Mouse (Mus musculus) hindbrain, embryonic 15.5 days (tissue): ENCODE measurements around the gene Tmed10. TPM values are rescaled to one million over a fixed set of nuclear protein-coding genes. Genes with fewer than 3 reads are reported as not detected.

Experiments
- ATAC-seq: fragments of 200-750 bp; cut with Nextera tagmentation; 2 replicates; pipeline ENCODE4 v1.8.0; 2017; ENCODE audit warnings: low read depth, moderate number of reproducible peaks, moderate TSS enrichment; ENCODE audit not compliant: low FRiP score
- H3K27ac ChIP-seq: fragments of 300-500 bp; sonication (generic); replicated peaks from 2 replicates; pipeline ENCODE4 v1.5.1; 2015; ENCODE audit warnings: mild to moderate bottlenecking, inconsistent platforms
- H3K27me3 ChIP-seq: fragments of 300-500 bp; sonication (generic); 2 replicates; pipeline ENCODE4 v1.6.1; 2015; ENCODE audit warnings: control low read depth, inconsistent platforms
- H3K36me3 ChIP-seq: fragments of 300-500 bp; sonication (generic); 2 replicates; pipeline ENCODE4 v1.6.1; 2015; ENCODE audit warnings: control low read depth, inconsistent platforms
- H3K4me1 ChIP-seq: fragments of 300-500 bp; sonication (generic); replicated peaks from 2 replicates; pipeline ENCODE4 v1.6.1; 2015; ENCODE audit warnings: control low read depth, inconsistent platforms
- H3K4me2 ChIP-seq: fragments of 300-500 bp; sonication (generic); 2 replicates; pipeline ENCODE4 v1.6.1; 2015; ENCODE audit warnings: moderate library complexity, mild to moderate bottlenecking, inconsistent platforms
- H3K4me3 ChIP-seq: fragments of 300-500 bp; sonication (generic); 2 replicates; pipeline ENCODE4 v1.5.1; 2015; ENCODE audit warnings: mild to moderate bottlenecking, inconsistent platforms
- H3K9ac ChIP-seq: fragments of 300-500 bp; sonication (generic); 2 replicates; pipeline ENCODE4 v1.6.1; 2015; ENCODE audit warnings: inconsistent platforms
- H3K9me3 ChIP-seq: fragments of 300-500 bp; sonication (generic); 2 replicates; pipeline ENCODE4 v1.6.1; 2016; ENCODE audit warnings: control low read depth, inconsistent platforms
- WGBS: fragments of 180-500 bp; shearing (Covaris S2); methylation state at CpG from one replicate; pipeline ENCODE4 v1.1.7; 2015; 5-methylcytosine and 5-hydroxymethylcytosine counted together
- polyA plus RNA-seq: library from polyadenylated mRNA; unstranded; fragments of >200 nt; fragmentation: Nextera tagmentation; extraction: Ambion mirVana; gene quantifications from 2 replicates; pipeline ENCODE4 v1.2.1, GENCODE M21; 2015

Tmed10 gene
- polyA plus RNA-seq, 1 experiment from 2014 or later: 186 TPM

DNA sequence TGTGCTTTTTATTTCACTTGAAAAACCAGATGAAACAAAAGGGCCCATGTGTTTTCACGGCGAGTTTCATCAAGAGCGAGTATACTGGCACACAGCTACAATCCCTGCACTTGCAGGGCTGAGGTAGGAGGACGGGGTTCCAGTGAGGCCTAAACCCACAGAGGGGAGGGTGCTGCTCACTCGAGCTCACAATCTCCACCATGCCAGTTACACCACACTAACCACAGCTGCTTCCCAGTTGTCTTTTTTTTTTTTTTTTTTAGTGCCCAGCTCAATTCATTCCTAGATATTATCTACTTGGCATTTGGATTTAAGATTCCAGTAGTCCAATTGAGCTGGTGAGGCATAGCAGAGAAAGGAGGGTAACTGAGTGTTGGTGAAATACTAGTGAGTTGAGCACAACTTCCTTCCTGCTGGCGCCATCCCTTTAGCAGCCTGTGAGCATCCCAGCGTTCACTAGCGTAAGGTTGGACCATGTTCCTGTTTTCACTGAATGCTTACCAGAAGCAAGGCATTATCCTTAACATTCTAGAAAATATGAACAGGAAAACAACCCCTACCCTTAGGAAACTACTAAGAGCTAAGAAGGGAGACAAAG is 2.5 kb downstream of the Tmed10 start:
- Histone ChIP-seq H3K4me3 (no peak overlapping the region), H3K9me3 (no peaks in the 10 kb centered on the region), H3K9ac (no peak overlapping the region), H3K36me3 (no peaks in the 10 kb centered on the region), H3K27ac (no peak overlapping the region), H3K27me3 (no peaks in the 10 kb centered on the region), H3K4me1 (peaks cover 34% of the 10 kb centered on the region), H3K4me2 (0 out of 2 replicates have a peak overlapping the region, but pooled peaks have one; percentile 14)
- WGBS: 77% methylated on average over 8 of the region's 8 CpGs
- ATAC-seq: no peak

DNA sequence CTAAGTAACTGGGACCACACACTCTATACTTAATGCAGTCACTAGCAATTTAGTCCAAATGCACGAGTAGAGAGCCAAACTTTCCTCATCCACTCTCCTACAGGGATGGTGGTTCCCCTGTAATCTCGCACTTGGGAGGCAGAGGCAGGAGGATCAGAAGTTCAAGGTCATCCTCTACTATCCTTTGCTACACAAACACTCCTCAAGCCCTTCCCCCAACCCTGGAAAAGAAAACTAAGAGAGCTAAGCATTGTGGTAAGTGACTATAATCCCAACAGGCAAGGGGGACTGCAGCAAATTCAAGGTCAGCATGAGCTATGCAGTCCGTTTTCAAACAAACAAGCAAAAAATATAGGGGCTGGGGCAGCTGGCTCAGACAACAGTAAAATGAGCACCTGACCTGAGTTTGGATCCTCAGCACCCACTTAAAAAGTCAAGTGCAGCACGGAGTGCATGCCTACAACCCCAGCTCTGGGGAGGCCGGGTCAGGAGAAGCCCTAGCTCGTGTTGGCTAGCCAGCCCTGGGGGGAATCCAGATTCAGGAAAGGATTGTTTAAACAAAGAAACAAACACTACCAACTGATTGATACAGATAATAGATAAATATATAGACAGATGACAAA is 6.1 kb downstream of the Tmed10 start:
- no peak overlapping the region for H3K27ac ChIP-seq
- no peaks in the 10 kb centered on the region for H3K36me3 ChIP-seq
- ATAC-seq: no peak
- H3K4me1 ChIP-seq: peaks cover 38% of the 10 kb centered on the region
- H3K27me3 ChIP-seq: no peaks in the 10 kb centered on the region
- no peaks in the 10 kb centered on the region for H3K9me3 ChIP-seq
- H3K9ac ChIP-seq: no peak overlapping the region
- H3K4me3 ChIP-seq: no peak overlapping the region
- H3K4me2 ChIP-seq: no peak overlapping the region
- WGBS: 86% methylated on average over 6 of the region's 6 CpGs

DNA sequence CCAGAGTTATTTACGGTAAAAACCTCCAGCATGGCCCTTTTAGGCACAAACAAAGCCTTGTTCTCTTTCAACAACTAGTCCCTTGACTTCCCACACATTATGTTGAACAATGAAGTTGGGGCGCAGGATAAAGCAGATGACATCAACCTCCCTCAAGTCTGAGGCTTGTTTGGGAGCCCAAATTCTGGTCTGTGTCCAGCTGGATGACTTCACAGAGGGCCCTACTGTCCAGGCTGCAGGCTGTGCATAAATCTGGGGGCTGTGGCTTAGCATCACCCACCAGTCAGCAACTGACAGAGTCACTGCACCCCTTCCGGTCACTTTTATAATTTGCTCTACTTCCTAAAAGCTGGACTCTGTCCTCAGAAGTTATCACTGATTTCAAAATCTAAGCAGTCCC is 8.4 kb downstream of the Tmed10 start:
- Histone ChIP-seq H3K9ac (no peak overlapping the region), H3K27me3 (no peaks in the 10 kb centered on the region), H3K36me3 (no peaks in the 10 kb centered on the region), H3K9me3 (no peaks in the 10 kb centered on the region), H3K4me3 (no peak overlapping the region), H3K4me2 (0 out of 2 replicates have a peak overlapping the region, but pooled peaks have one; percentile 17), H3K27ac (peak overlapping the region; percentile 55), H3K4me1 (peaks cover 17% of the 10 kb centered on the region)
- WGBS: 72% methylated on average over 3 of the region's 3 CpGs
- ATAC-seq: peak; percentile 77

DNA sequence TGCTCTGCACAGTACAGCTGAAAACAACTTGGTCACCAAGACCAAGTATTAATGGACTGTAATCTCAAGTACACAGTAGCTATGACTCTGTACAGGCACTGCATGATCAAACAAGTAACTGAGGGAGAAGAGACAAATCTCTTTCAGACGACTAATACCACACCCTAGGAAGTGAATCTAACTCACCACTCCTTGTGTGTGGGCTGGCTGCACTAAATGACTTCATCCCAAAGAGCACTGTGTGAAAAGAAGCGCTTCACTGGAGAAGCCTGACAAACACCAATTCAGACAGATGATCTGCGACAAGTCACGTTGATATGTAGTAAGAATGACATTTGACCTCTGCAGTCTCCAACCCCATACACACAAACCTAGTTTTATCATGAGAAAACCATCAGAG is 12.1 kb downstream of the Tmed10 start:
- H3K27me3 ChIP-seq: no peaks in the 10 kb centered on the region
- H3K4me1 ChIP-seq: peaks cover 14% of the 10 kb centered on the region
- no peak overlapping the region for H3K27ac ChIP-seq
- WGBS: 82% methylated on average over 4 of the region's 4 CpGs
- H3K9me3 ChIP-seq: no peaks in the 10 kb centered on the region
- H3K9ac ChIP-seq: no peak overlapping the region
- no peak for ATAC-seq
- no peak overlapping the region for H3K4me3 ChIP-seq
- H3K36me3 ChIP-seq: no peaks in the 10 kb centered on the region
- H3K4me2 ChIP-seq: no peak overlapping the region

DNA sequence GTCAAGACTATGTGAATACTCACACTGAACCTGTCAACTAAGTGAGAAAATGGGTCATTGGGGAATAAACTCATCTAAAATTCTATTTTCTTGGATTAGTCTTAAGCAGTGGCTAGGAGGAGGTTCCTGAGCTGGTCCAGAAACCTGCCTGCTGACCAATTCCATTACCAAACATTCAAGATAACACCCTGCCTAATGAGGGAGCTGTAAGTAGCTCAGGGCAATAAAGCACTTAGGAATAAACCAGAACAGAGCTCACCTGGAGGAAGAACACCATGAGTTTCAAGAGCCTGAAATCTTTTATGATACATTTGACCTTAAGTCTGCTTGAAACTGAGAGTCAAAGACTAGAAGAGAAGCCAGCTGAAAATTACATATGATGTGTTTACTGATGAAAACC is 13.1 kb downstream of the Tmed10 start:
- no peak for ATAC-seq
- Histone ChIP-seq H3K9ac (no peak overlapping the region), H3K4me3 (no peak overlapping the region), H3K27me3 (no peaks in the 10 kb centered on the region), H3K4me2 (no peak overlapping the region), H3K27ac (no peak overlapping the region), H3K4me1 (peaks cover 10% of the 10 kb centered on the region), H3K9me3 (no peaks in the 10 kb centered on the region), H3K36me3 (no peaks in the 10 kb centered on the region)

DNA sequence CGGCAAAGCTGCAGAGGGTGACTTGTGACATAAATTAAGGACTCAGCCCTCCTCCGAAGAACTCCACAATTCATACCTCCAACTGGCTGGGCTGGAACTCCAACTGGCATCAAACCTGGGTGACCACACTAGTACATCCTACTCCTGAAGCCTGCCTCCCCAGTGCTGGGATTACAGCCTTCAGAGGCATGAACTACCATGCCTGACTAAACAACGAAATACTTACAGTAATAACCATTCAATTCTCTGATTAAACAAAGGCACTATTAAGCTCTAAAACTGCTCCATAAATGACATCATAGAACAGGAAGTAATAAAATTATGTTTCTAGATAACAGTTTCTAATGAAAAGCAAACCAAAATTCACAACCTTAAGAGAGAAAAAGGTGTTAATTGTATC is 13.5 kb downstream of the Tmed10 start:
- ATAC-seq: no peak
- H3K27ac ChIP-seq: no peak overlapping the region
- H3K4me1 ChIP-seq: peaks cover 5% of the 10 kb centered on the region; the same call in 1 of the 2 replicates
- no peak overlapping the region for H3K4me2 ChIP-seq
- H3K4me3 ChIP-seq: no peak overlapping the region
- no peak overlapping the region for H3K9ac ChIP-seq
- WGBS: 86% methylated on average over 3 of the region's 3 CpGs
- H3K27me3 ChIP-seq: no peaks in the 10 kb centered on the region
- no peaks in the 10 kb centered on the region for H3K36me3 ChIP-seq
- no peaks in the 10 kb centered on the region for H3K9me3 ChIP-seq

DNA sequence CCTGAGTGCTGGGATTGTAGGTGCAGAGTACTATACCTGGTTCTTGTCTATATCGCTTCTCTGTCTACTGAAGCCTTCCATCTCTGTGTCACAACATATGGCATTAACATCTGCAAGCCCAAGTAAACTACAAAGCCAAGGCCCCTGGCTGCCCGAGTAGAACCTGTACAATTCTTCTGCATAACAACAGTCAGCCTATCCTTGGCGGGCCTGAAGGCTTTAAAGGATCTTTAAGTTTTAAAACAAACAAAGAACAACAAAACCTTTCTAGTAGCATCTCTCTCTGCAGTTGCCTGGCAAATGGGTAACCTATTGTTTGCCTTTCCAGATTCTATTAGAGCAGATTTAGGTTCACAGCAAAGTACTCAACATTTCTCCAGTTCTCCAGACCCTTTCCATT is 20.6 kb downstream of the Tmed10 start:
- 85% methylated on average over 3 of the region's 3 CpGs for WGBS
- H3K4me3 ChIP-seq: no peak overlapping the region
- H3K36me3 ChIP-seq: peaks cover 23% of the 10 kb centered on the region
- no peak overlapping the region for H3K9ac ChIP-seq
- no peaks in the 10 kb centered on the region for H3K4me1 ChIP-seq
- H3K27ac ChIP-seq: no peak overlapping the region
- H3K9me3 ChIP-seq: no peaks in the 10 kb centered on the region
- H3K27me3 ChIP-seq: no peaks in the 10 kb centered on the region
- no peak overlapping the region for H3K4me2 ChIP-seq
- no peak for ATAC-seq

DNA sequence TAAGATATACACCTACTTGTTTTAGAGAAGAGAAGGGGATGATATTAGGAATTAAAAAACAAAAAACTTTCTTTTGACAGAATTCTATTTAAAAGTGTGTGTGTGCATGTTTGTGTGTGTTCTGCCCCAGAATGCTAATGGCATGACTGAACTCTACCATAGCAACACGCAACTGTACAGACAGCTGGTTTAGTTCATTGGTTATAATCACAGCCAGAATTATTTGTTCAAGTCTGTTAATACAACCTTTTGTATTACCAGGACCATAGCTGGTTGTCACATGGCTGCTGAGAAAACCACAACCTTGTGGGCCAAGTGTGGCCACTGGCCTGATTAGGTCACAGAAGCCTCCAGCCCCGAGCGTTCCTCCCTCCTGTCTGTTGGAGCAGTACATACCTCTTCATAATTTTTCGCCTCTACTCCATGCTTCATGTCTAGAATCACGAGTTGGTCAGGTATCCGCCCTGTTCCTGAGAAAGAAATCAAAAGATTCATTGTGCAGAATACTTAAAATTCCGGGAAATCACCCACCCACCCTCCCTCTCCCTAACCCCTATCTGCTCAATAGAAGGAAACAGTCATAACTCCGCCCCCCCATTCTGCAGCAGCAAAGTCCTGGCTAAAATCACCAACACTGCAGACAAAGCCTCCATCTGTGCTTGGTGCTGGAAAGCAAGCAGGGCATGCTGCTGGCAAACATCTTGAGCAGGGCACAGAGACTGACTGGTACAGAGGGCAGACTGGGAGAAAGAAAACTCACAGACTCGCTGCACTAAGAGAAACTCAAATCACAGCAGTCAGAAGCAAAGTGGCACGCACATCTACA is 24.0 kb downstream of the Tmed10 start:
- no peak overlapping the region for H3K9ac ChIP-seq
- H3K9me3 ChIP-seq: no peaks in the 10 kb centered on the region
- H3K4me3 ChIP-seq: no peak overlapping the region
- H3K27ac ChIP-seq: peak overlapping the region; percentile 56
- H3K4me2 ChIP-seq: no peak overlapping the region
- no peaks in the 10 kb centered on the region for H3K27me3 ChIP-seq
- peaks cover 34% of the 10 kb centered on the region for H3K36me3 ChIP-seq
- WGBS: 70% methylated on average over 10 of the region's 10 CpGs
- no peaks in the 10 kb centered on the region for H3K4me1 ChIP-seq
- peak; percentile 62 for ATAC-seq

DNA sequence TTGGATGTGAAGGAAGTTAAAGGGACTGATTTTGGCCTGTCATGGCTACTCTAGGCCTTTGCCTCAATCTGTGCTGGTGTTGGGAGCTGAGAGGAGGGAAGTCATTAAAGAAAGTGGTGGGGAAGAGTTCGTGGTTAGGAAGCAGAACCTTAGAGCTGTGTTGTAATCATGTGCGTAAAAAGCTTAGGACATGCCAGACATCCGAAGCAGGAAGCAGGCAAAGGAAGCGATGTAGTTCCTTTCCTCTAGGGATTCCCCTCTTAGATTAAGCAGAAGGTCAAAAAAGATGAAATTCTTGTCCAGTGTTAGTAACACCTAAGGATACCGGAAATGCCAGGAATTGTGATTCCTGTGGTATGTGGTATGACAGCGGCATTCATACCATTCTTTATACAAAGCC is 26.3 kb downstream of the Tmed10 start:
- Histone ChIP-seq H3K9me3 (no peaks in the 10 kb centered on the region), H3K27ac (no peak overlapping the region), H3K4me2 (no peak overlapping the region), H3K4me3 (no peak overlapping the region), H3K9ac (no peak overlapping the region), H3K36me3 (peaks cover 36% of the 10 kb centered on the region), H3K27me3 (no peaks in the 10 kb centered on the region), H3K4me1 (no peaks in the 10 kb centered on the region)
- 82% methylated on average over 6 of the region's 6 CpGs for WGBS
- ATAC-seq: no peak

DNA sequence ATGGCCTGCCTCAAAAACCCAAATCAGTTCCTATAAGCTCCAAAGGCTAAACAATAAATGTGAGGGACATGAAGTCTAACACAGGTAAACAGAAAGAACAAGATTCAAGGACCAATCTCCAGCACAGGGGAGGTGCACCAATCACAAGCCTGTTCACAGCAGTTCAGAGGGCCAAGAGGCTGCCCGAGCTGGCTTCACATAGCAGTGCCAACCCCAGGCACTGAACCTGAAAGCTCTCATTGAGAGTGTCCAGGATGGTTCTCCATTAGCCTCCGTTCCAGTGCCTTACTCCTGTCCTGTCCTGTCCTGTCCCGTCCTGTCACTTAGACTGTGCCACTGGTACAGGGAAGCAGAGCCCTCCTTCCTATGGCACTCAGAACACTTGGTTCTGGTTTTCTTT is 27.5 kb downstream of the Tmed10 start:
- H3K9ac ChIP-seq: no peak overlapping the region
- no peak overlapping the region for H3K4me3 ChIP-seq
- ATAC-seq: no peak
- H3K4me1 ChIP-seq: no peaks in the 10 kb centered on the region
- peaks cover 30% of the 10 kb centered on the region for H3K36me3 ChIP-seq
- no peak overlapping the region for H3K4me2 ChIP-seq
- H3K27me3 ChIP-seq: no peaks in the 10 kb centered on the region
- no peaks in the 10 kb centered on the region for H3K9me3 ChIP-seq
- H3K27ac ChIP-seq: no peak overlapping the region
- WGBS: 78% methylated on average over 3 of the region's 3 CpGs

DNA sequence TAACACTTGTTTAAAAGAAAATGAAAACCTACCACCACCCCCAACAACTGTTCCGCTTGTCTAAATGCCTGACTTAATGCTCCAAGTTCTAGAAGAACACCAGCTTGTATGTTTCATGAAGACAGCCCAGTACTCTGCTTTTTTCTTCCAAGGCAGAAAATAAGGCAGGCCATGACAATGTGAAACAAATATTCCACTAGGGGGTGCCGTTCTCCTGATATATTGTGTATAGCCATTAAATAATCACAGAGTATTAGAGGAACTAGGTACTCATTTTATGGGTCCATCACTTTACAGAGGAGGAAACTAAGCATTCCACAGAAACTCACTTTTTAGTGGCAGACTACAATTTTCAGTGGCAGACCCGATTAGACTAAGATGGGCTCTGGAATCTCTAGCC is 28.3 kb downstream of the Tmed10 start:
- Histone ChIP-seq H3K4me3 (no peak overlapping the region), H3K9ac (no peak overlapping the region), H3K4me1 (peaks cover 2% of the 10 kb centered on the region), H3K27me3 (no peaks in the 10 kb centered on the region), H3K27ac (no peak overlapping the region), H3K36me3 (peaks cover 30% of the 10 kb centered on the region), H3K9me3 (no peaks in the 10 kb centered on the region), H3K4me2 (no peak overlapping the region)
- ATAC-seq: no peak
- WGBS: 62% methylated on average over 3 of the region's 3 CpGs

DNA sequence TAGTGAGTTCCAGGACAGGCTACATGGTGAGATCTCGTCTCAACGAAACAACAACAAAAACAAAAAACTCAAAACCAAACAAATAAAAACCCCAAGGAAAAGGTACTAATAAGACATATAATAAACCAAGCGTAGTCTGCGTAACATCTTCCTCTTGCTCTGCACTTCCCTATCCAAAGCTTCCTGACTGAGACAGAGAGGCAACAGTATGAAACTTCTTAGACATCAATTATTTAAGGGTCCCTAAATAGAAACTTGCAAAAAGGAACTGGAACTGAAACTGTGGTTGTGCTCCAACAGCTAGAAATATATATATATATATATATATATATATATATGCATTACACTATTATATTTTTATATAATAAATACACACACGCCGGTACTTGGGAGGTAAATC is 29.1 kb downstream of the Tmed10 start:
- Histone ChIP-seq H3K4me2 (no peak overlapping the region), H3K27me3 (no peaks in the 10 kb centered on the region), H3K9me3 (no peaks in the 10 kb centered on the region), H3K27ac (no peak overlapping the region), H3K4me3 (no peak overlapping the region), H3K36me3 (peaks cover 30% of the 10 kb centered on the region), H3K9ac (no peak overlapping the region), H3K4me1 (peaks cover 7% of the 10 kb centered on the region)
- WGBS: 94% methylated on average over 6 of the region's 6 CpGs
- ATAC-seq: no peak
